Mouse (Mus musculus) neural tube, embryonic 14.5 days (tissue): ENCODE measurements around the gene Anapc15. TPM values are rescaled to one million over a fixed set of nuclear protein-coding genes. Genes with fewer than 3 reads are reported as not detected.

Experiments used
- ATAC-seq: fragments of 200-750 bp; cut with Nextera tagmentation; 2 replicates; pipeline ENCODE4 v1.8.0; 2017; ENCODE audit warnings: low read depth, mild to moderate bottlenecking, moderate TSS enrichment, moderate library complexity
- H3K27ac ChIP-seq: fragments of 300-500 bp; sonication (generic); 2 replicates; pipeline ENCODE4 v1.5.1; 2014; ENCODE audit warnings: low read depth, mild to moderate bottlenecking, control low read depth, low read length, moderate library complexity, mixed read lengths
- H3K27me3 ChIP-seq: fragments of 300-500 bp; sonication (generic); 2 replicates; pipeline ENCODE4 v1.6.1; 2014; ENCODE audit warnings: low read length; ENCODE audit not compliant: control insufficient read depth, insufficient read depth
- H3K36me3 ChIP-seq: fragments of 300-500 bp; sonication (generic); 2 replicates; pipeline ENCODE4 v1.6.1; 2014; ENCODE audit warnings: low read length, mixed read lengths; ENCODE audit not compliant: control insufficient read depth, insufficient read depth
- H3K4me1 ChIP-seq: fragments of 300-500 bp; sonication (generic); 2 replicates; pipeline ENCODE4 v1.6.1; 2014; ENCODE audit warnings: low read length; ENCODE audit not compliant: control insufficient read depth, insufficient read depth
- H3K4me2 ChIP-seq: fragments of 300-500 bp; sonication (generic); 2 replicates; pipeline ENCODE4 v1.6.1; 2014; ENCODE audit warnings: mild to moderate bottlenecking, low read depth, low read length, control low read depth
- H3K4me3 ChIP-seq: fragments of 300-500 bp; sonication (generic); 2 replicates; pipeline ENCODE4 v1.5.1; 2014; ENCODE audit warnings: low read depth, low read length, control low read depth, mixed read lengths
- H3K9ac ChIP-seq: fragments of 300-500 bp; sonication (generic); replicated peaks from 2 replicates; pipeline ENCODE4 v1.6.1; 2014; ENCODE audit warnings: low read depth, mild to moderate bottlenecking, control low read depth, low read length, mixed read lengths
- H3K9me3 ChIP-seq: fragments of 300-500 bp; sonication (generic); 2 replicates; pipeline ENCODE4 v1.6.1; 2016; ENCODE audit warnings: low read length; ENCODE audit not compliant: control insufficient read depth
- WGBS: fragments of 180-500 bp; shearing (Covaris S2); extraction: QIAGEN DNeasy Blood & Tissue Kit; methylation state at CpG from one replicate; pipeline ENCODE4 v1.1.7; 2014; 5-methylcytosine and 5-hydroxymethylcytosine counted together
- polyA plus RNA-seq: library from polyadenylated mRNA; unstranded; fragments of >200 nt; fragmentation: Nextera tagmentation; extraction: Ambion mirVana; gene quantifications from 2 replicates; pipeline ENCODE4 v1.2.1, GENCODE M21; 2014

Anapc15 gene
- 61.0 and 77.4 TPM in 2 replicates for polyA plus RNA-seq

DNA sequence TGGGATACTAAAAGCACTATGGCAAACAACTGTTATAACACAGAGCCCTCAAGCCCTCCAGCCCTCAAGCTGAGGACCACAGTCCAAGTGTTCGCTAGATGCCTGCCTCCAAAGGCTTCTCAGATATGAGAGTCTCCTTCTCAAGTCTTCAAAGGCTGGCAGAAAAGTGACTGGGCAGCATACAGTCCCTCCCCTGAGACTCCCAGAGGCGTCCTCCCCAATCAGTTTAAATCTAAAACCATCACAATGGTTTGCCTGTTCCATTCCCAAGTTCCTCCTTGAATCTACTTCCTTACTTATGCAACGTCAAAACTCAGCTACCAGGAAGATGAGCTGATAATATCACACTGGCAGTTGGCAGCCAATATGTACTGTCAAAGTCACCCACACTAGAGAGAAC lies at the start of gene Anapc15:
Gene Anapc15, plus strand, starts transcription at position 301 of the 400 bp plus-strand sequence.
- no peak for ATAC-seq
- WGBS: 87% methylated on average over 3 of the region's 3 CpGs
- H3K27me3 ChIP-seq: no peaks in the 10 kb centered on the region

DNA sequence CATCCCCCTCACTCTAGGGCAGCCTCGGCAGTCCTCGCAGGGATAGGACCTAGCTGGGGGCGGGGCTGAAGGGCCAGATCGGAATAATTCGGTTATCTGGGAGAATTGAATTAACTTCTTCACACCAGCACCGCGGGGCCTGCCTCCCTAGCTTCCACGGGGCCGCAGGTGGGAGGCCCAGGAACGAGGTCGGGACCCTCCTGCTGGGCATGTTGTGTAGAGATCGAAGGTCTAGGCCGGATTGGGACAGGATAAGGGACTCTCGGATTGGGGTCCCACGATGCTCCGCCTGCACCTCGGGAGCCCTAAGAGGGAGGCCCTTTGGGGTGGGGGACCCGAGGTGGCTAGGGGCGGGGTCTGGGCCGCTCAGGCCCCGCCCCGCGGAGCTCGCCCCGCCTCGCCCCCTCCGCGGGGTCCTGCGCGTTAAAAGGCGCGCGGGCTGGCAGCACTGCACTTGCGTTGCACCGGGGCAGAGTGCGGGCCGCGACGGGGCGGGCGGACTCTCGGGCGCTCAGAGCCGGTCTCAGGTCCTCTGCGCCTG lies 45.6 kb upstream of the Anapc15 start, which contains the start of gene Phox2a:
Gene Phox2a, plus strand, starts transcription at position 453 of the 541 bp plus-strand sequence.
- under 1% methylated on average over 37 of the region's 45 CpGs for WGBS
- Histone ChIP-seq H3K9ac (peak within 1 kb of the TSS; percentile 22; the same call in 1 of the 2 replicates), H3K4me2 (peak within 1 kb of the TSS; percentile 35), H3K4me1 (peaks cover 13% of the 10 kb centered on the region; the same call in 1 of the 2 replicates), H3K4me3 (peak within 1 kb of the TSS; percentile 17), H3K27ac (no peak within 1 kb of the TSS), H3K9me3 (no peaks in the 10 kb centered on the region), H3K27me3 (peaks cover 53% of the 10 kb centered on the region), H3K36me3 (no peaks in the 10 kb centered on the region)
- ATAC-seq: no peak

More for the DNA sequence above, at the start of gene Anapc15:
- Histone ChIP-seq H3K9me3 (no peaks in the 10 kb centered on the region), H3K36me3 (no peaks in the 10 kb centered on the region), H3K4me2 (no peak within 1 kb of the TSS), H3K4me1 (no peaks in the 10 kb centered on the region), H3K9ac (no peak within 1 kb of the TSS), H3K27ac (no peak within 1 kb of the TSS), H3K4me3 (no peak within 1 kb of the TSS)

DNA sequence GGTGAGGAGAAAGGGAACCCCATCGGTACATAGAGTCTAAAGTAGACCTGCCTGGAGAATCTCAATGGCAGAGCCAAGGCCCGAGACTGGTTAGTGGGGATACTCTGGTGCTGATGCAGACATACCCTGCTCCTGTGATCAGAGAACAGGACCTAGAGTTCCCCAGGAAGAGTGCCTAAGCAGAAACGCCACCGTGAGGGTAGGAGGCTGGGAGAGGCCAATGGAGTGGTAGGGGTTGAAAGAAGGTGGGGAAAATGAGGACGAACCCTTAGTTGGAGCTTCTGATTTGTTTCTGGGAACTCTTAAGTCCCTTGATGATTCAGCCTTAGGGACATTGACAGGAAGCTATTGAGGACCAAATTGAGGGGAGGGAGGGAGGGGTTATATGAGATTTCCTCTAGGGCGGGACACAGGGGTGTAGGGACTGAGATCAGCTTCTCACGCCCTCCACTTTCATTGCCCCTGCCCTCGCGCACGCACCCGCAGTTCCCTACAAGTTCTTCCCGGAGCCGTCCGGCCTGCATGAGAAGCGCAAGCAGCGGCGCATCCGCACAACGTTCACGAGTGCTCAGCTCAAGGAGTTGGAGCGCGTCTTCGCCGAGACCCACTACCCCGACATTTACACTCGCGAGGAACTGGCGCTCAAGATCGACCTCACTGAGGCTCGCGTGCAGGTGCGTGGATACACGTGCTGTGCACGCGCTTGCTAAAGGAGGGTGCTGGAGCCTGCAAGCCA lies 43.1 kb upstream of the Anapc15 start:
- Histone ChIP-seq H3K27ac (no peak overlapping the region), H3K4me2 (peak overlapping the region; percentile 51), H3K4me1 (peaks cover 13% of the 10 kb centered on the region; the same call in 1 of the 2 replicates), H3K36me3 (no peaks in the 10 kb centered on the region), H3K4me3 (peak overlapping the region; percentile 19; the same call in 1 of the 2 replicates), H3K9ac (no peak overlapping the region), H3K9me3 (no peaks in the 10 kb centered on the region), H3K27me3 (peaks cover 54% of the 10 kb centered on the region)
- no peak for ATAC-seq
- WGBS: 3% methylated on average over 34 of the region's 35 CpGs

GRCm38 (mm10) chr7:101821571-101822501 lies 41.7 kb upstream of the Anapc15 start:
- peak overlapping the region; percentile 51 for H3K4me2 ChIP-seq
- H3K4me1 ChIP-seq: peaks cover 13% of the 10 kb centered on the region; the same call in 1 of the 2 replicates
- peak overlapping the region; percentile 34 for H3K4me3 ChIP-seq
- H3K9me3 ChIP-seq: no peaks in the 10 kb centered on the region
- H3K27ac ChIP-seq: no peak overlapping the region
- WGBS: under 1% methylated on average over 63 of the region's 71 CpGs
- peaks cover 54% of the 10 kb centered on the region for H3K27me3 ChIP-seq
- no peaks in the 10 kb centered on the region for H3K36me3 ChIP-seq
- peak; percentile 44; the same call in 1 of the 2 replicates for ATAC-seq
- 0 out of 2 replicates have a peak overlapping the region, but pooled peaks have one; percentile 21 for H3K9ac ChIP-seq

- no peak overlapping the region for H3K4me3 ChIP-seq
- 24% methylated on average over 32 of the region's 32 CpGs for WGBS
Measured at GRCm38 (mm10) chr7:101822836-101823757, 40.4 kb upstream of the Anapc15 start.

GRCm38 (mm10) chr7:101823758-101824630 lies 39.5 kb upstream of the Anapc15 start:
- Histone ChIP-seq H3K9me3 (no peaks in the 10 kb centered on the region), H3K4me1 (peaks cover 13% of the 10 kb centered on the region; the same call in 1 of the 2 replicates), H3K4me2 (no peak overlapping the region), H3K36me3 (peaks cover 3% of the 10 kb centered on the region; the same call in 1 of the 2 replicates), H3K4me3 (no peak overlapping the region), H3K27ac (no peak overlapping the region), H3K27me3 (peaks cover 34% of the 10 kb centered on the region), H3K9ac (no peak overlapping the region)
- whole genome bisulfite sequencing: 90% methylated on average over 18 of the region's 18 CpGs
- no peak for ATAC-seq

More at GRCm38 (mm10) chr7:101822836-101823757, 40.4 kb upstream of the Anapc15 start:
- ATAC-seq: peak; percentile 39; the same call in 1 of the 2 replicates
- no peak overlapping the region for H3K27ac ChIP-seq
- H3K9ac ChIP-seq: no peak overlapping the region
- peaks cover 13% of the 10 kb centered on the region; the same call in 1 of the 2 replicates for H3K4me1 ChIP-seq
- no peak overlapping the region for H3K4me2 ChIP-seq
- H3K27me3 ChIP-seq: peaks cover 42% of the 10 kb centered on the region
- peaks cover 3% of the 10 kb centered on the region; the same call in 1 of the 2 replicates for H3K36me3 ChIP-seq
- H3K9me3 ChIP-seq: no peaks in the 10 kb centered on the region

DNA sequence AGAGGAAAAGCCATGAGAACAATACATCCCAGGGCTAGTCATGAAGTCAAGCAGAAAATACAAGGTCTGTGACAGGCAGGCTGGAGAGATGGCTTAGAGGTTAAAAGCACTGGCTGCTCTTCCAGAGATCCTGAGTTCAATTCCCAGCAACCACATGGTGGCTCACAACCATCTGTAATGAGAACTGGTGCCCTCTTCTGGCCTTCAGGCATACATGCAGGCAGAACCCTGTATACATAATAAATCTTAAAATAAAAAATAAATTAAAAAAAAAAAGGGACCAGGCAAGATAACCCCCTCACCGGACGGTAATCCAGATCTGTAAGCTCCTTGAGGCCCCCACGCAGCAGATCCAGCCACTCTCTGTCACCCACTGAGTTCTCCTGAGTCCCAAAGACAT lies 33.1 kb upstream of the Anapc15 start:
- no peak for ATAC-seq
- H3K4me1 ChIP-seq: peaks cover 10% of the 10 kb centered on the region; the same call in 1 of the 2 replicates
- H3K27ac ChIP-seq: no peak overlapping the region
- no peak overlapping the region for H3K4me2 ChIP-seq
- H3K27me3 ChIP-seq: no peaks in the 10 kb centered on the region
- peaks cover 3% of the 10 kb centered on the region; the same call in 1 of the 2 replicates for H3K36me3 ChIP-seq
- 97% methylated on average over 3 of the region's 3 CpGs for WGBS
- no peaks in the 10 kb centered on the region for H3K9me3 ChIP-seq
- H3K4me3 ChIP-seq: no peak overlapping the region
- H3K9ac ChIP-seq: no peak overlapping the region
